25 mouse cellular contexts compared by ENCODE assay signal in genomic region chr11:109102646-109103045, GRCm38 (mm10). TPM values are rescaled to one million over a fixed set of nuclear protein-coding genes. Genes with fewer than 3 reads are reported as not detected.
"Had no signal": no experiment of that assay in that cellular context is flagged by ENCODE, and none has a peak within 500 bp of the region (broad histone marks: within the 10 kb centered on the region; RNA-seq: fewer than 3 reads in every experiment).

No protein-coding gene starts in this region.

- H3K27me3 ChIP-seq: liver, embryonic 15.5 days; lung, embryonic 15.5 days; midbrain, embryonic 13.5 days; midbrain, embryonic 15.5 days had no signal

- ATAC-seq: liver, postnatal 0 days; lung, postnatal 0 days; midbrain, embryonic 13.5 days; midbrain, embryonic 15.5 days had no signal

- H3K9me3 ChIP-seq: liver, embryonic 15.5 days; lung, embryonic 15.5 days; megakaryocyte, embryonic 14.5 days; midbrain, embryonic 13.5 days; midbrain, embryonic 15.5 days had no signal

- H3K4me3 ChIP-seq: liver, embryonic 15.5 days; lung, embryonic 15.5 days; megakaryocyte, embryonic 14.5 days; midbrain, embryonic 13.5 days; midbrain, embryonic 15.5 days had no signal

- H3K9ac ChIP-seq: liver, embryonic 15.5 days; liver, postnatal 0 days; lung, embryonic 15.5 days; midbrain, embryonic 13.5 days; midbrain, embryonic 15.5 days had no signal

- H3K36me3 ChIP-seq: liver, embryonic 15.5 days; lung, embryonic 15.5 days; midbrain, embryonic 13.5 days; midbrain, embryonic 15.5 days had no signal

- H3K4me1 ChIP-seq: liver, embryonic 15.5 days; megakaryocyte, embryonic 14.5 days had no signal

- DNase-seq: liver, postnatal 0 days; lung, adult 2 months; lung, postnatal 14 days; lung, postnatal 36 days; right cerebral cortex, postnatal 25 days; right cerebral cortex, postnatal 4 days; spleen, adult 18-20 months; thymus, adult 18-20 months; thymus, postnatal 14 days; thymus, postnatal 36 days had no signal

- H3K4me2 ChIP-seq: liver, embryonic 15.5 days; lung, embryonic 15.5 days; midbrain, embryonic 11.5 days; midbrain, embryonic 13.5 days; midbrain, embryonic 15.5 days had no signal

- H3K27ac ChIP-seq: liver, embryonic 15.5 days; lung, embryonic 15.5 days; macrophage; midbrain, embryonic 13.5 days; midbrain, embryonic 15.5 days had no signal

RNA-seq across cellular contexts. Expression of gene E030025P04Rik, which starts 41.5 kb away (rescaled TPM):
- polyA plus RNA-seq: liver, embryonic 15.5 days; liver, postnatal 0 days; macrophage; midbrain, embryonic 11.5 days; midbrain, embryonic 13.5 days; midbrain, postnatal 0 days; neural tube, embryonic 11.5 days; neural tube, embryonic 14.5 days; small intestine, adult 2 months; stomach, embryonic 14.5 days; stomach, embryonic 16.5 days; thymus, postnatal 0 days had no signal
